Mouse (Mus musculus) midbrain, embryonic 11.5 days (tissue): ENCODE results near the gene Scin. TPM values are rescaled to one million over a fixed set of nuclear protein-coding genes. Genes with fewer than 3 reads are reported as not detected.

Experiments used
- polyA plus RNA-seq: library from polyadenylated mRNA; unstranded; fragments of >200 nt; fragmentation: Nextera tagmentation; extraction: Ambion mirVana; gene quantifications from 2 replicates; pipeline ENCODE4 v1.2.1, GENCODE M21; 2014

Scin gene
- polyA plus RNA-seq, 1 experiment from 2014 or later, result 0.15 TPM

Other genes with a start within 250 kb of the Scin start
- 90.5 and 94.7 TPM in 2 replicates for gene Arl4a, start 96.2 kb downstream of the Scin start, polyA plus RNA-seq
- not detected in 2 replicates for gene Lsmem1, start 65.3 kb upstream of the Scin start, polyA plus RNA-seq
- 198 and 210 TPM in 2 replicates for gene Ifrd1, start 114.3 kb upstream of the Scin start, polyA plus RNA-seq